Mouse (Mus musculus) hindbrain, postnatal 0 days (tissue): ENCODE results near the gene Snrnp35. TPM values are rescaled to one million over a fixed set of nuclear protein-coding genes. Genes with fewer than 3 reads are reported as not detected.

ENCODE experiments used
- ATAC-seq: fragments of 200-750 bp; cut with Nextera tagmentation; 2 replicates; pipeline ENCODE4 v1.8.0; 2017; ENCODE audit warnings: mild to moderate bottlenecking, moderate TSS enrichment, moderate library complexity
- DNase-seq: peaks from one replicate; pipeline ENCODE4 v3.0.0-alpha.2; 2015; ENCODE audit warnings: low spot score
- H3K27ac ChIP-seq: fragments of 300-500 bp; sonication (generic); 2 replicates; pipeline ENCODE4 v1.5.1; 2014; ENCODE audit warnings: mild to moderate bottlenecking
- H3K27me3 ChIP-seq: fragments of 300-500 bp; sonication (generic); 2 replicates; pipeline ENCODE4 v1.6.1; 2014; ENCODE audit warnings: low read length, mixed read lengths; ENCODE audit not compliant: insufficient read depth
- H3K36me3 ChIP-seq: fragments of 300-500 bp; sonication (generic); 2 replicates; pipeline ENCODE4 v1.6.1; 2014; ENCODE audit warnings: low read length, mixed read lengths; ENCODE audit not compliant: insufficient read depth
- H3K4me1 ChIP-seq: fragments of 300-500 bp; sonication (generic); 2 replicates; pipeline ENCODE4 v1.6.1; 2014; ENCODE audit warnings: antibody characterized with exemption, low read length, mixed read lengths; ENCODE audit not compliant: insufficient read depth
- H3K4me2 ChIP-seq: fragments of 300-500 bp; sonication (generic); 2 replicates; pipeline ENCODE4 v1.6.1; 2014; ENCODE audit warnings: low read depth, mild to moderate bottlenecking, low read length, moderate library complexity, mixed read lengths
- H3K4me3 ChIP-seq: fragments of 300-500 bp; sonication (generic); 2 replicates; pipeline ENCODE4 v1.5.1; 2014; ENCODE audit warnings: low read length
- H3K9ac ChIP-seq: fragments of 300-500 bp; sonication (generic); replicated peaks from 2 replicates; pipeline ENCODE4 v1.6.1; 2014; ENCODE audit warnings: mild to moderate bottlenecking, low read length, moderate library complexity, mixed read lengths
- H3K9me3 ChIP-seq: fragments of 300-500 bp; sonication (generic); 2 replicates; pipeline ENCODE4 v1.6.1; 2016; ENCODE audit warnings: low read length, mixed read lengths
- CTCF ChIP-seq: IDR thresholded peaks from 2 replicates; pipeline ENCODE4 v1.5.1; 2016; ENCODE audit warnings: antibody characterized with exemption, control low read depth, low read depth
- WGBS: fragments of 180-500 bp; shearing (Covaris S2); extraction: QIAGEN DNeasy Blood & Tissue Kit; methylation state at CpG from one replicate; pipeline ENCODE4 v1.1.7; 2014; 5-methylcytosine and 5-hydroxymethylcytosine counted together
- polyA plus RNA-seq: library from polyadenylated mRNA; unstranded; fragments of >200 nt; fragmentation: Nextera tagmentation; extraction: Ambion mirVana; gene quantifications from 2 replicates; pipeline ENCODE4 v1.2.1, GENCODE M21; 2015
- total RNA-seq: library from RNA; depleted of rRNA; stranded (reverse); fragments of >200 nt; gene quantifications from 2 replicates; pipeline ENCODE4 v1.2.3, GENCODE M21; 2014; rRNA removed

The Snrnp35 gene
- total and polyA plus RNA-seq, 2 experiments from 2014 or later = 4.0 to 13.9 TPM

DNA sequence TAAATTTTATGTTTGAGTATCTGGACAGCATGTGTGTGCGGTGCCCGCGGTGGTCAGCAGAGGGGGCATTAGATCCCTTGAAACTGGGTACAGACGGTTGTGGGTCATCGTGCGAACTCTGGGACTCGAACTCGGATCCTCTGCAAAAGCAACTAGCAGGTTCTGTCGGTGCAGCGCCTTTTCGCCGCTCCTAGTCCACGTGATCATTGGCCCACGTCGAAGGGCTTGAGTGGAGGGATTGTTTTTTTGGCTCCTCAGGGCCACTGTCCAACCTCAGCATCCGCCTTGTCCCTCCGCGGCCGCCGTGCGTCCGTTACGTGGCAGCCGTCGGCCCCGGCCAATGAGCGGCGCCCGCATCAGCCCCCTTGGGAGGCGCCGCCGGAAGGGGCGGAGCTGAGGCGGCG is 57.5 kb downstream of the Snrnp35 start, which contains the start of gene Tmed2:
Tmed2 (plus strand) TSS at position 313 of the 404 bp plus-strand sequence.
- Histone ChIP-seq H3K9me3 (no peaks in the 10 kb centered on the region), H3K4me3 (peak within 1 kb of the TSS; percentile 63), H3K27me3 (no peaks in the 10 kb centered on the region), H3K9ac (peak within 1 kb of the TSS; percentile 66), H3K36me3 (peaks cover 11% of the 10 kb centered on the region; the same call in 1 of the 2 replicates), H3K4me1 (no peaks in the 10 kb centered on the region; the same call in 1 of the 2 replicates), H3K4me2 (peak within 1 kb of the TSS; percentile 68), H3K27ac (peak within 1 kb of the TSS; percentile 78)
- under 1% methylated on average over 33 of the region's 35 CpGs for WGBS
- DNase-seq = peak; percentile 99
- peak; percentile 97 for ATAC-seq
- peak; percentile 53 for TF ChIP-seq CTCF

Other genes starting within 250 kb of the Snrnp35 start
- 43.9 and 44.1 TPM in 2 replicates for gene Pitpnm2, start 233.4 kb upstream of the Snrnp35 start, total RNA-seq
- gene Pitpnm2, start 233.4 kb upstream of the Snrnp35 start, polyA plus RNA-seq = 7.6 TPM in 2 replicates
- 13.4 and 20.7 TPM in 2 replicates for gene Mphosph9, start 155.2 kb upstream of the Snrnp35 start, total RNA-seq
- 9.2 and 11.1 TPM in 2 replicates for gene Mphosph9, start 155.2 kb upstream of the Snrnp35 start, polyA plus RNA-seq
- 8.1 and 12.0 TPM in 2 replicates for gene 2810006K23Rik, start 155.0 kb upstream of the Snrnp35 start, total RNA-seq
- 9.7 and 11.3 TPM in 2 replicates for gene 2810006K23Rik, start 155.0 kb upstream of the Snrnp35 start, polyA plus RNA-seq
- 209 and 223 TPM in 2 replicates for gene Cdk2ap1, start 120.1 kb upstream of the Snrnp35 start, total RNA-seq
- gene Cdk2ap1, start 120.1 kb upstream of the Snrnp35 start, polyA plus RNA-seq = 102 and 109 TPM in 2 replicates
- gene Sbno1, start 57.1 kb upstream of the Snrnp35 start, total RNA-seq = 30.4 and 35.9 TPM in 2 replicates
- 71.0 and 73.6 TPM in 2 replicates for gene Sbno1, start 57.1 kb upstream of the Snrnp35 start, polyA plus RNA-seq
- gene Kmt5a, start 43.2 kb upstream of the Snrnp35 start, total RNA-seq = 28.0 and 48.5 TPM in 2 replicates
- 17.2 and 20.5 TPM in 2 replicates for gene Kmt5a, start 43.2 kb upstream of the Snrnp35 start, polyA plus RNA-seq
- 25.6 and 38.8 TPM in 2 replicates for gene Rilpl2, start 4.8 kb upstream of the Snrnp35 start, total RNA-seq
- gene Rilpl2, start 4.8 kb upstream of the Snrnp35 start, polyA plus RNA-seq = 33.2 and 34.8 TPM in 2 replicates
- 10.4 and 12.4 TPM in 2 replicates for gene Rilpl1, start 48.3 kb downstream of the Snrnp35 start, total RNA-seq
- 13.3 and 13.5 TPM in 2 replicates for gene Rilpl1, start 48.3 kb downstream of the Snrnp35 start, polyA plus RNA-seq
- gene Tmed2, start 57.6 kb downstream of the Snrnp35 start, total RNA-seq = 206 and 219 TPM in 2 replicates
- gene Tmed2, start 57.6 kb downstream of the Snrnp35 start, polyA plus RNA-seq = 329 and 332 TPM in 2 replicates
- 14.7 and 15.5 TPM in 2 replicates for gene Ddx55, start 69.7 kb downstream of the Snrnp35 start, total RNA-seq
- gene Ddx55, start 69.7 kb downstream of the Snrnp35 start, polyA plus RNA-seq = 22.1 and 22.9 TPM in 2 replicates
- gene Eif2b1, start 96.0 kb downstream of the Snrnp35 start, total RNA-seq = 29.0 and 31.7 TPM in 2 replicates
- gene Eif2b1, start 96.0 kb downstream of the Snrnp35 start, polyA plus RNA-seq = 56.8 and 57.5 TPM in 2 replicates
- gene Gtf2h3, start 96.0 kb downstream of the Snrnp35 start, total RNA-seq = 26.7 and 33.4 TPM in 2 replicates
- gene Gtf2h3, start 96.0 kb downstream of the Snrnp35 start, polyA plus RNA-seq = 27.5 and 32.1 TPM in 2 replicates
- gene Atp6v0a2, start 145.4 kb downstream of the Snrnp35 start, total RNA-seq = 23.7 and 28.3 TPM in 2 replicates
- 25.9 and 27.6 TPM in 2 replicates for gene Atp6v0a2, start 145.4 kb downstream of the Snrnp35 start, polyA plus RNA-seq
- gene Dnah10, start 242.0 kb downstream of the Snrnp35 start, total RNA-seq = 0.47 and 3.0 TPM in 2 replicates
- 0.11 and 0.31 TPM in 2 replicates for gene Dnah10, start 242.0 kb downstream of the Snrnp35 start, polyA plus RNA-seq